Mouse (Mus musculus) MEL (cell line): ENCODE results near the gene Wnt10b. TPM values are rescaled to one million over a fixed set of nuclear protein-coding genes. Genes with fewer than 3 reads are reported as not detected.
A peak's percentile ranks its signal among the peaks of the same experiment; 100 is the strongest.

Experiments used
- DNase-seq: peaks from one replicate; pipeline ENCODE4 v3.0.0; 2011; ENCODE audit warnings: low read depth, low spot score
- H3K27ac ChIP-seq: 2 replicates; pipeline ENCODE4 v1.5.1; 2012; ENCODE audit warnings: low read depth, mild to moderate bottlenecking, control low read depth, low read length, moderate library complexity; ENCODE audit not compliant: control insufficient read depth
- H3K27me3 ChIP-seq, 2 experiments: fragments of 150-350 bp in 1 of 2; sonication (generic) in 1 of 2; 2 replicates each; pipeline ENCODE4 v1.6.1; 2012; ENCODE audit warnings: low read length in 2 of 2, mild to moderate bottlenecking in 2 of 2, improper control_type of control experiment in 1 of 2, moderate library complexity in 1 of 2; ENCODE audit not compliant: insufficient read depth in 2 of 2, control insufficient read depth in 1 of 2
- H3K36me3 ChIP-seq, 2 experiments: 2 replicates each; pipeline ENCODE4 v1.6.1; 2012 to 2014; ENCODE audit warnings: low read length in 2 of 2, improper control_type of control experiment in 1 of 2, inconsistent platforms in 1 of 2, mild to moderate bottlenecking in 1 of 2; ENCODE audit not compliant: insufficient read depth in 2 of 2, control insufficient read depth in 1 of 2
- H3K4me1 ChIP-seq, 2 experiments: fragments of 150-350 bp in 1 of 2; sonication (generic) in 1 of 2; 2 replicates each; pipeline ENCODE4 v1.6.1; 2012; ENCODE audit warnings: low read length in 2 of 2, improper control_type of control experiment in 1 of 2, mild to moderate bottlenecking in 1 of 2; ENCODE audit not compliant: insufficient read depth in 2 of 2, control insufficient read depth in 1 of 2
- H3K4me3 ChIP-seq, 2 experiments: fragments of 150-350 bp in 1 of 2; sonication (generic) in 1 of 2; 2 replicates each; pipeline ENCODE4 v1.5.1; 2012; ENCODE audit warnings: low read depth in 2 of 2, low read length in 2 of 2, mild to moderate bottlenecking in 2 of 2, moderate library complexity in 2 of 2, control low read depth in 1 of 2, improper control_type of control experiment in 1 of 2; ENCODE audit not compliant: control insufficient read depth in 1 of 2, insufficient read depth in 1 of 2
- H3K79me2 ChIP-seq: 2 replicates; pipeline ENCODE4 v1.6.1; 2012; ENCODE audit warnings: mild to moderate bottlenecking, low read length, moderate library complexity; ENCODE audit not compliant: control insufficient read depth, poor library complexity, insufficient read depth
- H3K9ac ChIP-seq: 2 replicates; pipeline ENCODE4 v1.6.1; 2012; ENCODE audit warnings: low read depth, mild to moderate bottlenecking, control low read depth, low read length, moderate library complexity; ENCODE audit not compliant: control insufficient read depth, poor library complexity, severe bottlenecking
- H3K9me3 ChIP-seq: fragments of 150-350 bp; sonication (generic); replicated peaks from 2 replicates; pipeline ENCODE4 v1.6.1; 2012; ENCODE audit warnings: mild to moderate bottlenecking, low read length, improper control_type of control experiment, moderate library complexity; ENCODE audit not compliant: insufficient read depth
- BHLHE40 ChIP-seq: IDR thresholded peaks from 2 replicates; pipeline ENCODE4 v1.6.1; 2012; ENCODE audit warnings: low read depth, mild to moderate bottlenecking, inconsistent platforms, low read length, improper control_type of control experiment, borderline replicate concordance
- CHD1 ChIP-seq: IDR thresholded peaks from 2 replicates; pipeline ENCODE4 v1.6.1; 2012; ENCODE audit warnings: low read depth, mild to moderate bottlenecking, inconsistent platforms, low read length, improper control_type of control experiment
- CTCF ChIP-seq, 3 experiments: IDR thresholded peaks in 2 of 3; conservative IDR thresholded peaks in 1 of 3; 2 replicates each; pipeline ENCODE4 v1.5.1; 2011 to 2012; ENCODE audit warnings: low read length in 3 of 3, low read depth in 2 of 3, mild to moderate bottlenecking in 2 of 3, improper control_type of control experiment in 1 of 3, inconsistent platforms in 1 of 3, mixed read lengths in 1 of 3, moderate library complexity in 1 of 3; ENCODE audit not compliant: control insufficient read depth in 1 of 3, insufficient read depth in 1 of 3, poor library complexity in 1 of 3, severe bottlenecking in 1 of 3
- E2F4 ChIP-seq: IDR thresholded peaks from 2 replicates; pipeline ENCODE4 v1.6.1; 2011; ENCODE audit warnings: low read depth, low read length, improper control_type of control experiment, borderline replicate concordance
- ELF1 ChIP-seq: IDR thresholded peaks from 2 replicates; pipeline ENCODE4 v1.6.1; 2014; ENCODE audit warnings: low read depth, mild to moderate bottlenecking, inconsistent platforms, low read length, improper control_type of control experiment, moderate library complexity
- EP300 ChIP-seq, 2 experiments: IDR thresholded peaks; 2 replicates each; pipeline ENCODE4 v1.6.1; 2011; ENCODE audit warnings: improper control_type of control experiment in 2 of 2, low read length in 2 of 2, low read depth in 1 of 2, mild to moderate bottlenecking in 1 of 2
- GATA1 ChIP-seq: IDR thresholded peaks from 2 replicates; pipeline ENCODE4 v1.6.1; 2011; ENCODE audit warnings: low read depth, low read length, improper control_type of control experiment
- HCFC1 ChIP-seq: IDR thresholded peaks from 2 replicates; pipeline ENCODE4 v1.6.1; 2012; ENCODE audit warnings: low read depth, mild to moderate bottlenecking, inconsistent platforms, low read length, improper control_type of control experiment, moderate library complexity
- JUND ChIP-seq: IDR thresholded peaks from 2 replicates; pipeline ENCODE4 v1.6.1; 2011; ENCODE audit warnings: low read depth, mild to moderate bottlenecking, improper control_type of control experiment, low read length
- MAX ChIP-seq: IDR thresholded peaks from 2 replicates; pipeline ENCODE4 v1.6.1; 2011; ENCODE audit warnings: low read length, improper control_type of control experiment
- MXI1 ChIP-seq: IDR thresholded peaks from 2 replicates; pipeline ENCODE4 v1.6.1; 2011; ENCODE audit warnings: mild to moderate bottlenecking, low read depth, low read length, improper control_type of control experiment
- MYB ChIP-seq: IDR thresholded peaks from 2 replicates; pipeline ENCODE4 v1.6.1; 2011; ENCODE audit warnings: mild to moderate bottlenecking, low read depth, low read length, improper control_type of control experiment
- MYC ChIP-seq: IDR thresholded peaks from 2 replicates; pipeline ENCODE4 v1.6.1; 2011; ENCODE audit warnings: low read depth, mild to moderate bottlenecking, low read length, improper control_type of control experiment, moderate library complexity
- NELFE ChIP-seq: IDR thresholded peaks from 2 replicates; pipeline ENCODE4 v1.6.1; 2011; ENCODE audit warnings: low read depth, low read length, improper control_type of control experiment
- NRF1 ChIP-seq: IDR thresholded peaks from 2 replicates; pipeline ENCODE4 v1.6.1; 2014; ENCODE audit warnings: low read depth, mild to moderate bottlenecking, inconsistent platforms, low read length, improper control_type of control experiment, moderate library complexity; ENCODE audit not compliant: poor library complexity, insufficient read depth, severe bottlenecking
- POLR2A ChIP-seq, 2 experiments: IDR thresholded peaks; 2 replicates each; pipeline ENCODE4 v1.6.1; 2011 to 2012; ENCODE audit warnings: low read length in 2 of 2, mild to moderate bottlenecking in 2 of 2, control low read depth in 1 of 2, improper control_type of control experiment in 1 of 2, low read depth in 1 of 2, moderate library complexity in 1 of 2; ENCODE audit not compliant: control insufficient read depth in 1 of 2, insufficient read depth in 1 of 2, poor library complexity in 1 of 2
- UBTF ChIP-seq: IDR thresholded peaks from 2 replicates; pipeline ENCODE4 v1.6.1; 2012; ENCODE audit warnings: low read depth, mild to moderate bottlenecking, inconsistent platforms, low read length, improper control_type of control experiment, moderate library complexity, borderline replicate concordance; ENCODE audit not compliant: insufficient read depth
- USF1 ChIP-seq: IDR thresholded peaks from 2 replicates; pipeline ENCODE4 v1.6.1; 2014; ENCODE audit warnings: low read depth, mild to moderate bottlenecking, inconsistent platforms, low read length, improper control_type of control experiment, moderate library complexity
- polyA plus RNA-seq, 2 experiments: library from polyadenylated mRNA; stranded (reverse) in 1 of 2; unstranded in 1 of 2; fragments of >175 nt in 1 of 2; fragments of >200 nt in 1 of 2; gene quantifications; 2 replicates each; pipeline versions ENCODE4 v1.2.1 to v1.2.4; 2012; ENCODE audit warnings: low replicate concordance in 2 of 2, low read depth in 1 of 2; ENCODE audit not compliant: insufficient read length in 2 of 2, insufficient read depth in 1 of 2, missing spikeins in 1 of 2
- total RNA-seq: library from RNA; depleted of rRNA; stranded (reverse); fragments of 300-350 nt; gene quantifications from 2 replicates; pipeline ENCODE4 v1.2.3, GENCODE M21; 2012

Gene Wnt10b
- total and polyA plus RNA-seq, 3 experiments, result 0.14 to 0.23 TPM; not detected in 1

DNA sequence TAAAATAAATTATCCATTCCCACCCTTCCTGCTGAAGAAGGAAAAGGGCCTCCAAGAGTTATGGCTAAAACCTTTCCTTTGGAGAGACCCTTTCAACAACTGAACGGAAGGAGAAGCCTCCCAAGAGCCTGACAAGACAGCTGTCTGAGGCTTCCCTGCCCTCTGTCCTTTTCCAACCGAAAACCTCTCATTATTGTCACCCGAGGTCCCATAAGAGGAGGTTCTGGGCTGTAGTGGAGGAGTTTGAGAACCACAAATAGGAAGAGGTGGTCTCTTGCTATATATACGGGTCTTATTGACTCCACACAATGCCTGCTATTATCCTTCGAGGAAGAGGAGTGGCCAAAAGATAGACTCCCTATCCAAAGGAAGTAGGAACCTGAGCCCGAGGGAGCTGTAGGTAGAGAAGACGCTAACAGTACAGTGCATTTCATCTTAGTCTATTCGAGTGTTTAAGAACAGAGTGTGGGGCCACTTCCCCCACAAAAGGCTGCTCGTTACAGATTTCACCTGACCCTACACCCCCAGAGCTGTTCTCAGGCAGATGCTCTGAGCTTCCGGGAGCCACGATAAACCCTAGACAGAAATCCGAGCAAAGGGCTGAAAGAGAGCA is 6.0 kb downstream of the Wnt10b start (continued):
- TF ChIP-seq MYC, result peak; percentile 12; the same call in 1 of the 2 replicates
- TF ChIP-seq NRF1, result no peak
- peak; percentile 29; the same call in 1 of the 2 replicates for TF ChIP-seq ELF1
- TF ChIP-seq CTCF (IDR thresholded peaks at IDR 0.05 in 2 of 3, conservative IDR thresholded peaks at IDR 0.05 in 1 of 3; ENCODE audit: control insufficient read depth in 1 of 3, insufficient read depth in 1 of 3, low read depth in 2 of 3, low read length in 3 of 3, poor library complexity in 1 of 3, severe bottlenecking in 1 of 3), result no peak
- no peak for TF ChIP-seq JUND
- TF ChIP-seq POLR2A (IDR thresholded peaks at IDR 0.05; ENCODE audit: control insufficient read depth in 1 of 2, insufficient read depth in 1 of 2, low read depth in 1 of 2, low read length in 2 of 2, poor library complexity in 1 of 2), result no peak
- TF ChIP-seq E2F4, result 0 out of 2 replicates have a peak, but pooled peaks have one; percentile 28
- no peak for TF ChIP-seq USF1
- TF ChIP-seq MAX, result no peak

DNA sequence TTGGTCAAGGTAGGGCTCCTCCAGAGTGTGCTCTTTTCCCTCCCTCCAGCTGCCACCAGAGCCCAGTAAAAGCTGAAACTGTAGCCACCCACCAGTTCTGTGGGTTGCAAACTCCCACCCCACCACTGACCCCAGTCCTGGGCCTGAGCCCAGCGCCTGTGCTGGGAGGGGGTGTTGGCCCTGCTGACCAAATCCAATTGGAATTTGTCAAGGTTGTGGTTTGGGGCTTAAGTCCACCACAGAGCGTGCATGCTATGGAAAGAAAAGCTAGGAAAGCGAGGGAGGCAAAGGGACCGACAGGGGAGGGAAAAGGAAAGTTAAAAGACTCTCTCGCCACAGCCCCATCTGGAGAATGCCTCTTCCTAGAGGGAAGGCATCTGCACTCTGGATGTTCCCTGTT is 9.7 kb downstream of the Wnt10b start:
- Histone ChIP-seq H3K4me1 (peaks cover 1 to 5% of the 10 kb centered on the region in 2 experiments; a peak in 1 of 4 replicates), H3K79me2 (no peaks in the 10 kb centered on the region; the same call in 1 of the 2 replicates), H3K9me3 (no peaks in the 10 kb centered on the region), H3K27ac (no peak overlapping the region), H3K27me3 (no peaks in the 10 kb centered on the region; a peak in 2 of 4 replicates), H3K4me3 (no peak overlapping the region), H3K36me3 (peaks cover 0 to 8% of the 10 kb centered on the region in 2 experiments; a peak in 2 of 4 replicates), H3K9ac (no peak overlapping the region)
- TF ChIP-seq EP300 (IDR thresholded peaks at IDR 0.05; ENCODE audit: low read depth in 1 of 2, low read length in 2 of 2), result no peak
- no peak for TF ChIP-seq POLR2A (IDR thresholded peaks at IDR 0.05; ENCODE audit: control insufficient read depth in 1 of 2, insufficient read depth in 1 of 2, low read depth in 1 of 2, low read length in 2 of 2, poor library complexity in 1 of 2)
- no peak for TF ChIP-seq BHLHE40
- no peak for TF ChIP-seq CTCF (IDR thresholded peaks at IDR 0.05 in 2 of 3, conservative IDR thresholded peaks at IDR 0.05 in 1 of 3; ENCODE audit: control insufficient read depth in 1 of 3, insufficient read depth in 1 of 3, low read depth in 2 of 3, low read length in 3 of 3, poor library complexity in 1 of 3, severe bottlenecking in 1 of 3)
- no peak for TF ChIP-seq NRF1
- TF ChIP-seq JUND, result no peak
- TF ChIP-seq CHD1, result no peak
- TF ChIP-seq MXI1, result no peak
- TF ChIP-seq USF1, result no peak
- TF ChIP-seq NELFE, result no peak
- TF ChIP-seq ELF1, result no peak
- no peak for TF ChIP-seq MYC
- no peak for TF ChIP-seq MYB
- no peak for TF ChIP-seq UBTF
- no peak for TF ChIP-seq GATA1
- no peak for TF ChIP-seq HCFC1
- no peak for DNase-seq
